Mouse (Mus musculus): ENCODE results near the gene Ncbp3.

Ncbp3 gene

GRCm38 (mm10) chr11:73087700-73088480 lies 40.3 kb downstream of the Ncbp3 start:
- DNase-seq, result no peak

DNA sequence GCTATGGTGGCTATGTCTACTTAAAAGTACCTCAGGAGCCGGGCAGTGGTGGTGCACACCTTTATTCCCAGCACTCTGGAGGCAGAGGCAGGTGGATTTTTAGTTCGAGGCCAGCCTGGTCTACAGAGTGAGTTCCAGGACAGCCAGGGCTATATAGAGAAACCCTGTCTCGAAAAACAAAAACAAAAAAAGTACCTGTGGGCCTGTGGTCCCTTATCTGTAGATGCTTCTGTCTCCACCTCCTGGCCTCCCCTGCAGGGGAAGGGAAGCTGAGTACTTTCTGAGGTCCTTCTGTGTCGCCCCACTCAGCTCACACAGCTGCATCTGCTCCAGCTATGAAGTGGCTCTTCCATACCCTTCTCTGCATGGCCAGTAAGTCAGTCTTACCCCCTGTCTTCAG lies 42.7 kb downstream of the Ncbp3 start, which contains the start of gene Itgae:
Itgae (plus strand) TSS at position 301 of the 400 bp plus-strand sequence.
- DNase-seq, result no peak

- DNase-seq, result no peak
These were observed 43.2 kb downstream of the Ncbp3 start for GRCm38 (mm10) chr11:73090826-73091225.

- DNase-seq, result peak in 1 of 2 experiments; percentile 38
These were observed 44.5 kb downstream of the Ncbp3 start for GRCm38 (mm10) chr11:73092057-73092456.

- no peak for DNase-seq
These were observed 45.3 kb downstream of the Ncbp3 start for GRCm38 (mm10) chr11:73092877-73093276.

- DNase-seq, result no peak
These were observed 46.8 kb downstream of the Ncbp3 start for GRCm38 (mm10) chr11:73094231-73094995.

GRCm38 (mm10) chr11:73098860-73099259 lies 51.3 kb downstream of the Ncbp3 start:
- DNase-seq, result no peak

DNA sequence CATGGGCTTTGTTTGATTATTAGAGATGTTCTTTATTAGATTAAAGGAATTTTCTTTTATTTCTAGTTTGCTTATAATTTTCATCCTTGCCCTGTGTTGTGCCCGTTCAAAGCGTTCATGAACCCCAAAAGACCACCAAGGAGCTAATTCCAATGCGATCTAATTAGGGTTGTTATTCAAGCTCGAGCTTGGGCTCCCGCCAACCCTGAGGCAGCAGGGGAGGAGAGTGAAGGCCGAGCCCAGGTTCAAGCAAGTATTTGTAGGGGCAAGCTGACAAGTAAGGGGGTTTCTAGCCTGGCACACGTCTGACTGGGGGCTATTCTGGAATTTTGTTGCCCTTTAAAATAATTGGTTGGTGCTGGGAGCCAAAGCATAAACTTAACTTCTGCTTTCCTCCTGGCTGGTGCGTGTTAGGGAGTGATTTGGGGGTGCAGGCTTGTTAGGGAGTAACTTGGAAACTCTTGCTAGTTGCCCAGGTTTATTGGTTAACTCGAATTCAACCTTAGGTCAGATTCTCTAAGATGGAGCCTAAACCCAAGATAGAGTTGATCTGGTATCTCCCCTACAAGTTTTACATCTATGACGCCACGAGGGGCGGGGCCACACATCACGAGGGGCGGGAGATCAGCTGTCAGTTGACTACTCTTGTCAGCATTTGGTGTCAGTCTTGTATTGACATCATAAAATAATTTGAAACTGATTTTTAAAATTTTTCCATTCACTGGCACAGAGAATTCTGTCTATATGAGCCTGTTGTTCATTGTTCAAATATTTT lies 52.6 kb downstream of the Ncbp3 start:
- no peak for DNase-seq

DNA sequence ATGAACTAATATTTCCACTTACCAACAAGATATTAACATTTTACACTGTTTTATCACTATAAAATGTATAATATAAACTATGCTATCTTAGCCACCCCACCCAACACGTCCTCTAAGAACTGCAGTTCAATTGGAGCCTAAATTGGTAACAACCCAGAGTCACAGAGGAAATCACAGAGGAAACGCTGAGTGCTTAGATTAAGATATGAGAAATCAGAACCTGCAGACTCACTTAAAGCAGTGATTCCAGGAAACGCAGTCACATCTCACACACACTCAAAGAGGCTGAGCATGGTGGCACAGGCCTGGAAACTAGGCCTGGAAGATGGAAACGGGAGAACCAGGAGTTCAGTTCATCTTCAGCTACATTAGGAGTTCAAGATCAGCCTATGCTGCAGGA lies 53.7 kb downstream of the Ncbp3 start:
- no peak for DNase-seq

DNA sequence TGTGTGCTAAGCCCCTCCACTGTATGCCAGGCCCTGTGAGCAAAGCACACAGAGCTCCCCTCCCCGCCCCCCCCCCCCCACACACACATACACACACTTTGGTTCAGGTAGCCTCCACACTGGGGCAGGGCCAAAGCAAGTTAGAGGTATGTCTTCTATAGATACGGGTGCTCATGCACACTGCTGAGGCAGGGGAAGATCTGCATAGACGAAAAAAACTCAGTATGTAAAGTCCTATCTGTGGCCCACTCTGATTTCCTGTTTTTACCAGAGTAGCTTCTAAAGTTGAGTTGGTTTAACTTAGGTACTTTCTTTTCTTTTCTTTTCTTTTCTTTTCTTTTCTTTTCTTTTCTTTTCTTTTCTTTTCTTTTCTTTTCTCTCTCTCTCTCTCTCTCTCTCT lies 57.7 kb downstream of the Ncbp3 start:
- DNase-seq, result no peak

DNA sequence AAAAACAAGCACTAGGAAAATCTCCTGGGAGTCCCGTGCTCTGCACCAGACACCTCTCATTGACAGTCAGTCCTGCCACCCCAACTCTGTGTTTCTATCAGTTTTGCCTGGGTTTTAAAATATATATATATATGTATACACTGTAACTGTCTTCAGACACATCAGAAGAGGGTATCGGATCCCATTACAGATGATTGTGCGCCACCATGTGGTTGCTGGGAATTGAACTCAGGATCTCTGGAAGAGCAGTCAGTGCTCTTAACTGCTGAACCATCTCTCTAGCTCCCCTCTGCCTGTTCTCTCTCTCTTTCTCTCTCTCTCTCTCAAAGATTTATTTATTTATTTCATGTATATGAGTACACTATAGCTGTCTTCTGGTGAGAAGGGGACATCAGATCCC lies 59.8 kb downstream of the Ncbp3 start:
- peak; percentile 57 to 80 for DNase-seq

DNA sequence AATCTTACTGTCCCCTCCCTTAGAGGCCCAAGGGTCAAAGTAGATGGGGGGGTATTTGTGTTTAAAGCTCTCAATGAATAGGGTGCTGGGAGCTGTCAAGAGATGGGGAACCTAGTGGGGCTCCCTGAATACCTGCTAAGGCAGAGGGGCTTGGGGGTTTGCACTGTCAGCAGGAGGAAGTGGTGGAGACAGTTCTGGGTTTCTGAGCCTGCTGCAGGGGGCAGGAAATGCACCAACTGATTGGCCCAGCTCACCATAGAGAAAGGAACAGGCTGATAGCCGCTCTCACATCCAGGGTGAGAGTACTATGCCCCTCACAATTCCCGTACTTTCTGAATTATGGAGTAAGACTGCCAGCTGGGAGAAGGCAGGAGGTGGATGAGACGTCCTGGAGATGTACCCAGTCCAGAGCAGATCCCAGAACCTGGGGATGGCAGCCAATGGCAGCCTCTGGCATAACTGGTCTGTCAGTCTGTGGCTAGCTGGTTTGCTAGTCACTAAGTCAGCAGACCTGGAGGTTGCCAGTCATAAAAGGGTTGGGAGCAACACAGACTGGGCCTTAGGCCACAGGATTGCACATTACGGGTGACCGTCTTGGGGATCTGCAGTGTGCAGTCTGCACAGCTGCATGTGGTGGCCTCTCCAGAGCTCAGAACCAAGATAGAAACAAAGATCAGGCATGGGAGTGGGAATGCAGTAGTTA lies 60.8 kb downstream of the Ncbp3 start:
- no peak for DNase-seq

DNA sequence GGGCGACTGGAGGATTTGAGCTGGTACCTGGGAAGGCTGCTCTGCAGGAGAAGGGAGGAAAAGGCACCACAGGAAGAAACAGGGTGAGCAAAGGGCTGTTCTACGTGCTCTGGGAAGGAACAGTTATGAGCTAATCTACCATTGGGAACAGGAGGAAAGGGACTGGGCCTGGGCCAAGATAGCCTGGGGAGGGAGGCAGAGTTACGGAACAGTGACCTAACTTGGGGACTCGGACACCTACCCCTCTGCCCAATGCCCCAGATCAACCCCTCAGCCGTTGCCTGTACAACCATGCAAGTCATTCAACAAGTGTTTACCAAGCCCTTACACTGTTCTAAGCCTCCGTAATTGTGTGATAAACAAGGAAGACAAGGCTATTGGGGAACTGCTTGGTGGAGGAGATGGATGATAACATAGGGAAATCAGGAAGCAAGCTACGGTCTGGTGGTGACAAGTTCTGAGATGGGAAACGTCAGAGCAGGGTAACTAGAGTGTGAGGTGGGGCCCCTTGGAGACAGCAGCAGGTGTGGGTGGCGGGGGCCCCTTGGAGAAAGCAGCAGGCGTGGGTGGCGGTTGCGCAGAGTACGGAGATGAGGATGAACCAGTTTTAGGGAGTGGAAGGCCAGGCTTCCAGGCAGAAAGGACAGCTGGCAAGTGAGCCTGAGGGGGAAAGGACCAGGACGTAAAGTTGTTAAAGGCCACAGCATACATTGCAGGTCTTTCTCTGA lies 61.5 kb downstream of the Ncbp3 start:
- no peak for DNase-seq

- DNase-seq, result no peak
These were observed 62.4 kb downstream of the Ncbp3 start for GRCm38 (mm10) chr11:73109941-73110340.

- DNase-seq, result no peak
These were observed 63.8 kb downstream of the Ncbp3 start for GRCm38 (mm10) chr11:73111414-73111813.

- DNase-seq, result no peak
These were observed 78.9 kb downstream of the Ncbp3 start for GRCm38 (mm10) chr11:73126495-73126894.

- peak; percentile 61 to 69 for DNase-seq
These were observed 83.4 kb downstream of the Ncbp3 start for GRCm38 (mm10) chr11:73131020-73131419.

DNA sequence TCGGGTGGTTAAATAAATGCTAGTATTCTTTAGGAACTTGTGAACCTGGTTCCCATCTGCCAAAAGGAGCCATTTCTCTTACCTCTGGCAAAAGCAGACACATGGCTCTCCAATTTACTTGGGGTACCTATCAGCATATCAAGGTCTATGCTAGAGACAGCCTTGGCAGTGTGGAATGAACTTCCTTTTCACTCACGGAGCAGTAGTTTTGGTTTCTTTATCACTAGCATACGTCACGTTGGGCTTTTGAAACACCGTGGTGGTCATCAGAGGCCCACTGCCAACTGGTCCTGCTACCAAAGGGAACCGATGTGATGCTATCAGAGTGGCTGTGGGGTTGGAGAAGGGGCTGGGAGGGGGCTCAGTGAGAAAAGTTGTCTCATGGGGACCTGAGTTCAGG lies 85.4 kb downstream of the Ncbp3 start:
- DNase-seq, result no peak

- no peak for DNase-seq
These were observed 86.6 kb downstream of the Ncbp3 start for GRCm38 (mm10) chr11:73134222-73134621.

- no peak for DNase-seq
These were observed 89.0 kb downstream of the Ncbp3 start for GRCm38 (mm10) chr11:73136587-73136986.

DNA sequence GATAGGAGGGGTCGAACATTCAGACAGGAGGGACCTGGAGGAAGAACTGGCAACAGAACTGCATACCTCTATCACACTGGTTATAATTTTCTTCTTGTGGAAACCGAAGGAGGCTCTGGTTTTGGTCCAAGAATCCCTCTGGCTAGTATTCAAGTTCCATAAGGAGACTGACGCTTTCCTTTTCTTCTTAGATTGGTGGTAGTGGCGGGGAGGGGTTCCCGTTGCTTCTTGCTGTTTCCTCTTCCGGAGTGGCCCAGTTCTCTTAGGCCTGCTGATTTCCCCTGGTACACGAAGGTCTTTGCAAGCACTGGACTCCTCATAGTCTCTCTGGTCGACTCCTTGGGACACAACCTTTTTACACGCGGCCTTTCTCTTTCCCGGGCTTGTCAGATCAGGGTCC lies 89.5 kb downstream of the Ncbp3 start:
- peak; percentile 21 to 24 for DNase-seq
